Mouse (Mus musculus): Measurements from ENCODE around the gene A630089N07Rik.
A peak's percentile ranks its signal among the peaks of the same experiment; 100 is the strongest.

The A630089N07Rik gene

DNA sequence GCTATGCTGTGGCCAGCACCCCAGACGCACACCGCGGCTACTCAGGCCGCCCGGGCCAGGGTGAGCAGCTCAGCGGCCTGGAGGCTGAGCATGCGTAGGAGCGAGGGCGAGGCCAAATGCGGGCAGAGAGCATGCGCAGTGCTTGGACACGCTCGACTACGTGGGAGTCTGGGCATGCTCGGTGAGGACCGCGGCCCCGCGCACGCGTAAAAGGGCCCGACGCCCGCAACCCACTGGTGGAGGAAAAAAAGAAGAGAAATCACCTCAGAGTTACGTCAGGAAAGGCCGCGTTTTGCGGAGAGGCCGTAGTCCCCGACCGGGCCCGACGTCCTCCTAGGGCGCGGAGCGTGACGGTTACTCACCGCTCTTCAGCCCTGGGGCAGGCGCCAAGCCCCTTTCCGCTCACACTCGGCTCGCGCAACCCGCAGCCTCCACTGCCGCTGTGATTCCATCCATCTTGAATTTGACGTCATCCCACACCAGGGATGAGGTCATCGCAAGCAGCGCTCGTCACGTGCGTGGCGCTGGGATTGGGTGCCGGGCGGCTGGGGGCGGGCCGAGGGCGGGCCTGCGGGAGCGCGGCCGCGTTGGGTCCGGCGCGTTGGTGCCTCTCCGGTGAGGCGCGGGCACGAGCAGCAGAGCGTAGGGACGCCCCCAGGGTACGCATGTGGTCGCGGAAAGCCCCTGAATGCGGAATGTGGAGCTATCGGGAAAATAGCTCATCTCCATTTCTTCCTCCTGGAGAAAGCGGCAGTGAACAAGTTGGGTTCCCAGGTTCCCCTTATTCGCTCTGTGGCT, 119.9 kb downstream of the A630089N07Rik start, which contains the start of the genes C2cd2 and Zbtb21:
C2cd2 (minus strand) TSS at position 448 of the 798 bp plus-strand sequence.
Zbtb21 (minus strand) TSS at position 472 of the 798 bp plus-strand sequence.
- DNase-seq (ENCODE audit: low spot score in 2 of 2) = peak; percentile 92 to 95

DNA sequence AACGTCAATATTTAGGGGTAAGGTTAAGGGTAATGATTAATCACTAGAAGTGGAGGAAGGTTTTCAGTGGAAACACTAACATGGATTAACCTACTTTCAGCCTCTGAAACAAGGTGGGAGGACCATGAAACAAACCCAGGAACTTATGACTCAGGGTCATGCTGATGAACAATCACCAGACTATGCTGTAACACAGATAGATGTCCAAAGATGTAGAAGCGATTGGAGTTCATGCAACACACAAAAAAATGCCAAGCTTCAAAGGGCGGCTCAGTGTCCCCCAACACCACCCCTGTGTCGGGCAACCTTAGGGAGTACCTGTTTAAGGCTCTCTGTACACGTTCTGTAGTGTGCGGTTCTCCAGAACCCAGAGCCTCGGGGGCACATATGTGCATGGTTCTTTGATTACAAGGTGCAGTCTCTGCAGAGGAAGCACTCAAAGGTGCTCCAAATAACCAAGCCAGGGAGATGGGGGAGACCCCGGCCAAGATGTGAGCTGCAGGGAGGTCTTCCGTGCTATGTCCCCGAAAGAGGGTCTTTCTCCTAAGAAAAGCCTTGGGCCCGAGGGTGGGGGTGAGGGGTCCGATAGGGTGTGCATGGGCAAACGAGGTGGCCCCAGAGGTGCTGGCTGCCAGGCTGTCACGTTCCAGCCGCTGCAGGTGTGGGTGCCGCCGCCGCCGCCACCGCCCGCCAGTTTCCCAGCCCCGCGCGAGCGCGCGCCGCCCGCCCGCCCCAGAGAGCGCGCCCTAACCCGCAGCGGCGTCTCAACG, 120.7 kb downstream of the A630089N07Rik start:
- peak in 1 of 2 experiments; percentile 10 for DNase-seq (ENCODE audit: low spot score in 2 of 2)

DNA sequence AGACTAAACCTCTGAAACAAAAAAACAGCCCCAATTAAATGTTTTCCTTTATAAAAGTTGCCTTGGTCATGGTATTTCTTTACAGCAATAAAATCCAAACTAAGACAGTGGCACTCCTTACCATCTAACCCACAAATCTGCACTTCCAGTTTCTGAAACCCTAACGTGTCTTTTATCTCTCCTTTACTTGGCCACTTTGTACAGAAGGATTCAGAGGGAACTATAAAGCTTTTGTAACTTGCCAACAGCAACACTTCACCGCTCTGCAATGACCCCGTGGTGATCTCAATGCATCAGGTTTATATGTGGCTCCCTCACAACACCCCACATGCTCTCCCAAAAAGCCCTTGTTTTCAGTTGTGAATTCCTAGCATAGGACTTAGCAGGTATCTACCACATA, 121.9 kb downstream of the A630089N07Rik start:
- no peak for DNase-seq (ENCODE audit: low spot score in 2 of 2)

DNA sequence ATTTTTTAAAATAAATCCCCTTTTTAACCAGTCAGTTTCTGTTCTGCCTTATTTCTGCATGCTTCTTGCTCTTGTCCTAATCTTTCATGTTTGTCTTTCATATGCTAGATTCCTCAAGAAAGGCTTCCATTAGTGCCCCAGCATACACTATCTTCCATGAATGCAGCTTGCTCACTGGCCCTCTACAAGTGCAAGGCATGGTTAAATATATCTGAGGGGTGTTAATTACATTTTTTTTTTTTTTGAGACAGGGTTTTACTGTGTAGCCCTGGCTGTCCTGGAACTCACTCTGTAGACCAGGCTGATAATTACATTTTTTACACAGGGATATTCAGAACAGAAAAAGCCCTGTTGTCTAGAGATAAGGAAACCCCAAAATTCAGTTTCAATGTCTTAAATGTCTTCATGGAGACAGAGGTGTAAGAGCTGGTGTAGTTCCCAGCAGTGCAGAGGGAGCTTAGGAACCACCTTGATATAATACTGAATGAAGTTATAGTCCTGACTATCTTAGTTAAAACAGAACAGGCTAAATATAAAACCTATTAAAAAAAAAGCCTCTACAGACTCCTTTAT, 123.8 kb downstream of the A630089N07Rik start:
- DNase-seq (ENCODE audit: low spot score in 2 of 2) = no peak

DNA sequence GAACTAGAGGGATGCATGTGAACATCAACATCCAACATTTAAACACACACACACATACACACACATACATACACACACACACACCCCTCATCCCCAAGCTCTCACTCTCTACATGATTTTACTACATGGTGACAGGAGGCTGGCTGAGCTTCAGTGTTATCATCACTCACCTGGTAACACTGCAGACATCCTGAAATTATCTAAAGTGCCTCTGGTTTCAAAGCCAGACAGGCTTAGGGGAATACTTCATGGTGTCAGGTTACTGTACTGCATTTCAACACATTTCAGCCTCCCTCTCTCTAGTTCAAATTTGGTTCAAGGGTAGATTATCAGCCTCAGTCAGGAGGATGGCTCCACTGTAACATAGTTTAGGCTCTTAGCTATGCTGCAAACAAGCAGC, 124.6 kb downstream of the A630089N07Rik start:
- DNase-seq (ENCODE audit: low spot score in 2 of 2) = no peak

DNA sequence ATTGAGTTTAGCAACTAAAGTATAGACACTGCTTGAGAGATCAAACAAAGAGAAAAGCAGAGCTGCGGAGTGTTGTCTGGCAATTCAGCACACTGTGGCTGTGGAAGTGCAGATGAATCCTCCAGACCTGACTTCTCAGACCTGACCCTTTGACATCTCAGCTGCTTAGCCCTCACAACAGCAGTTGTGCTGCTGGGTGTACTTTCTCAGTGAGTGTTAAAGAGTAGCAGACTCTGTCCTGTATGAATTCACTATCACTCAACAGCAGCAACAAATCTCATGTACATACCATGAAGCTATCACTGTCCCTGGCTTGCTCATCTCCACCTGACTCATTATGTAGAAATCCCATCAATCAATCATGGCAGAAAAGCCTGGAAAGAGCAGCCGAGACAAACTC, 126.2 kb downstream of the A630089N07Rik start:
- no peak for DNase-seq (ENCODE audit: low spot score in 2 of 2)

DNA sequence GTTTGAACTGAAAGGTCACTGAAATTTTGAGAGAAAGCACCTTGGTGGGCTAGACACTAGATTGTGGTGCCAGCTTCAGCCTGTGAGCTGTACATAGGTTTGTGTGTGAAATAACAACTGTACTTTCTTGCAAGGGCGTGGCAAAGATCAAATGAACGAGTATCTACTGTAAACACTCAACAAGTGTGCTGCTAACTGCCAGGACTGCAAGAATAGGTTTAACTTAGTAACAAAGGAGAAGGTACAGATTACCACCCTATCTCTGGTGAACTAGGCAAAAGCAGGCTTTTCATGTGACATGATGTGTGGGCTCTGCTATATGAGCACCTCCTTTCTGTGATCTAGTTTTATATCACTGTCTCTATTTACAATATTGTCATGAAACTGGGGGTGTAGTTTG, 128.9 kb downstream of the A630089N07Rik start:
- DNase-seq (ENCODE audit: low spot score in 2 of 2) = no peak

DNA sequence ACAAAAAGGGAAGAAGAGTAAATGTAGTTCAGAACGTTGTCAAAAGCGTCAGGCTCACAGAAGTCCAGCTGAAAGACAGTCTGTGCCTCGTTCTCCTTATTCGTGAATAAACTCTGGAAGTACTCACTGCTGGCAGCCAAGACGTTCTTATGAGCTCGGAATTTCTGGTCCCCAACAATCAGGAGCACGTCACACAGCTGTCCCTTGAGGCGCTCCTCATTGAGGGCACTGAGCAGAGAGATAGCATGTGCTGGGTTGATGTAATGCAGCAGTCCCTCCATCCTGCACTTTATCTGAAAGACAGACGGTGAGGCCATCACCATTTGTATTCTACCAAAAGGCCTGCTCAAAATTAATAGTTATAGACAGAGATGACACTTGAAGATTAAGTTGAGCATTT, 129.4 kb downstream of the A630089N07Rik start:
- DNase-seq (ENCODE audit: low spot score in 2 of 2) = no peak

DNA sequence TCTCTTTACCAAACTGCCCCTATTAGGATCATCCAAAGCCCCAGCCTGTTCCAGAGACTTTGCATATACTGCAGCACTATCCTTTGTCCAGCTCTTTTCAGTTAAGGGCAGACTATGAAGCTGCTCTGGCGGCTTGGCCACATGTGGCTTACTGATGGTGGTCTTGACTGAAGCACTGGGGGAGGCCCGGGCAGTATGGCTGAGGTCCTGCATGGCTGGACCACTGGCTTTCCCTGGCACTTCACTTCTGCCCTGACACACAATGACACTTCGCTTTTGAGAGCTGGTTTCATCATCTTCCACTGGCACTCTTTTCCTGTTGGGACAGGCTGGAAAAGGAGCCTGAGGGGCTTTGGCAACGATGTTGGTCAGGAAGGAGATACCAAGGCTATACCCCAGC, 129.9 kb downstream of the A630089N07Rik start:
- DNase-seq (ENCODE audit: low spot score in 2 of 2) = no peak
